Mouse (Mus musculus) embryonic fibroblast, embryonic 13.5 days (primary cell): ENCODE data around the gene Gpr4.

ENCODE experiments used
- CTCF ChIP-seq: IDR thresholded peaks from 2 replicates; pipeline ENCODE4 v1.5.1; 2011; ENCODE audit warnings: mild to moderate bottlenecking, control low read depth, low read length, moderate library complexity, borderline replicate concordance; ENCODE audit not compliant: insufficient read depth
- POLR2A ChIP-seq: IDR thresholded peaks from 2 replicates; pipeline ENCODE4 v1.6.1; 2011; ENCODE audit warnings: low read depth, mild to moderate bottlenecking, control low read depth, low read length, moderate library complexity

DNA sequence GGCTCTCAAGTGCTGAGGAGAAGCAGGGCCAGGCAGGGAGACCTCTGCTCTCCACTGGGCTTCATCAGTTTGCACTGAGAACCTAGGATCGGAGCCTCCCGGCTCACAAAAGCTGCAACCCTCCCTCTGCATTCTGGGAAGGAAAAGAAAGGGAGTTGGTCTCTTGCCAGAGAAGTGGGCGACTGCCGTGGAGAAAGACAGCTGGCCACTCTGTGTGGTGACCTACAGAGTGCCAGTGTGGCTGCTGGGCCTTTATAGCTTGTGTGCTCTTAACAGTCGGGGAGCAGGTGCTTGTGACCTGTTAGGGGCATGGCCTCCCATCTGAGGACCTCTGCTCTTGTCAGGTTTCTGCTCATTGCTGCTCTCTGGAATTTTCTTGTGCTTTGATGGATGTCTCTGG lies 31.5 kb downstream of the Gpr4 start:
- no peak for TF ChIP-seq CTCF
- no peak for TF ChIP-seq POLR2A
